In genomic region chr5:150583622-150584336, GRCm38 (mm10) we compare ENCODE assay signal across 10 mouse cellular contexts. TPM values are rescaled to one million over a fixed set of nuclear protein-coding genes. Genes with fewer than 3 reads are reported as not detected.
DNase-seq lines count a peak whose midpoint lies in the region; ATAC-seq and TF ChIP-seq lines count a peak whose summit lies in the region.
"Had no signal": no experiment of that assay in that cellular context is flagged by ENCODE, and none has a peak within 500 bp of the region (broad histone marks: within the 10 kb centered on the region; RNA-seq: fewer than 3 reads in every experiment).

No protein-coding gene starts in this region.

- 40% methylated on average over 5 of the region's 5 CpGs for whole genome bisulfite sequencing in lung, adult 2 months
- 61% methylated on average over 5 of the region's 5 CpGs for WGBS in intestine, embryonic 16.5 days

- no peak overlapping the region for H3K4me2 ChIP-seq in intestine, embryonic 16.5 days (ENCODE audit: low read depth, low read length)
- H3K4me2 ChIP-seq: heart, embryonic 13.5 days; limb, embryonic 15.5 days had no signal

- TF ChIP-seq CTCF in lung, adult 2 months (IDR thresholded peaks at IDR 0.05; ENCODE audit: insufficient read depth, low read length): no peak

- no peaks in the 10 kb centered on the region for H3K36me3 ChIP-seq in intestine, embryonic 16.5 days (ENCODE audit: control insufficient read depth, insufficient read depth, low read length)
- H3K36me3 ChIP-seq: heart, embryonic 13.5 days; limb, embryonic 15.5 days had no signal

- H3K9ac ChIP-seq in intestine, embryonic 16.5 days (ENCODE audit: low read depth, low read length): no peak overlapping the region
- H3K9ac ChIP-seq: heart, embryonic 13.5 days; limb, embryonic 15.5 days had no signal

- peaks cover 3% of the 10 kb centered on the region; the same call in 1 of the 2 replicates for H3K4me1 ChIP-seq in lung, adult 2 months (ENCODE audit: control insufficient read depth, insufficient read depth, low read length)
- H3K4me1 ChIP-seq in intestine, embryonic 16.5 days (ENCODE audit: control insufficient read depth, insufficient read depth, low read length): peaks cover 3% of the 10 kb centered on the region
- H3K4me1 ChIP-seq: limb, embryonic 15.5 days had no signal

- no peaks in the 10 kb centered on the region for H3K9me3 ChIP-seq in intestine, embryonic 16.5 days (ENCODE audit: control insufficient read depth, low read length)
- H3K9me3 ChIP-seq: heart, embryonic 13.5 days; limb, embryonic 15.5 days had no signal

- peak; percentile 66 for ATAC-seq in intestine, embryonic 16.5 days

- H3K27ac ChIP-seq in intestine, embryonic 16.5 days (ENCODE audit: low read length): no peak overlapping the region
- H3K27ac ChIP-seq: heart, embryonic 13.5 days; limb, embryonic 15.5 days had no signal

- H3K4me3 ChIP-seq in lung, adult 2 months (replicated peaks; ENCODE audit: extremely low read depth, low read depth, low read length): no peak overlapping the region
- no peak overlapping the region for H3K4me3 ChIP-seq in intestine, embryonic 16.5 days (ENCODE audit: low read length)
- H3K4me3 ChIP-seq: heart, embryonic 13.5 days; limb, embryonic 15.5 days had no signal

- H3K27me3 ChIP-seq in intestine, embryonic 16.5 days (replicated peaks; ENCODE audit: control insufficient read depth, insufficient read depth, low read length): no peaks in the 10 kb centered on the region
- H3K27me3 ChIP-seq: heart, embryonic 13.5 days; limb, embryonic 15.5 days had no signal

- DNase-seq in cerebellum, adult 11-12 months: peak; percentile 35
- no peak for DNase-seq in cerebellum, postnatal 4 days (ENCODE audit: low spot score in 2 of 2)
- peak; percentile 52 to 67 for DNase-seq in lung, adult 18-20 months
- no peak for DNase-seq in lung, adult 2 months
- peak; percentile 47 for DNase-seq in skeletal muscle tissue, adult 2 months (ENCODE audit: low read depth, low spot score)
- no peak for DNase-seq in right cerebral cortex, postnatal 10 days (ENCODE audit: low spot score in 2 of 2)
- DNase-seq in spleen, postnatal 36 days (ENCODE audit: low spot score in 2 of 2): no peak

- no peak for TF ChIP-seq POLR2A in lung, adult 2 months (IDR thresholded peaks at IDR 0.05; ENCODE audit: borderline replicate concordance, extremely low read depth, low read depth, low read length)

RNA-seq across cellular contexts. Expression of gene N4bp2l1, which starts 13.2 kb away (rescaled TPM):
- 11.6 and 14.9 TPM in 2 replicates for polyA plus RNA-seq in lung, adult 2 months (2012; rRNA removed)
- polyA plus RNA-seq in intestine, embryonic 16.5 days (2015; fragmentation: Nextera tagmentation; extraction: Ambion mirVana): 5.7 and 6.2 TPM in 2 replicates

Comparison
In these comparisons a context has a peak if more than half of its experiments do, and no peak if none do; other contexts are left out.
1. DNase-seq: peak in cerebellum, adult 11-12 months (single experiment), lung, adult 18-20 months (2 of 2) and skeletal muscle tissue, adult 2 months (single experiment); none in cerebellum, postnatal 4 days (0 of 2), lung, adult 2 months (single experiment), right cerebral cortex, postnatal 10 days (0 of 2) and spleen, postnatal 36 days (0 of 2).